Mouse (Mus musculus) kidney, adult 8-10 months (tissue): ENCODE measurements around the gene Egfl8.

ENCODE experiments used
- DNase-seq, 2 experiments: peaks; one replicate each; pipeline ENCODE4 v3.0.0; 2022

Gene Egfl8

DNA sequence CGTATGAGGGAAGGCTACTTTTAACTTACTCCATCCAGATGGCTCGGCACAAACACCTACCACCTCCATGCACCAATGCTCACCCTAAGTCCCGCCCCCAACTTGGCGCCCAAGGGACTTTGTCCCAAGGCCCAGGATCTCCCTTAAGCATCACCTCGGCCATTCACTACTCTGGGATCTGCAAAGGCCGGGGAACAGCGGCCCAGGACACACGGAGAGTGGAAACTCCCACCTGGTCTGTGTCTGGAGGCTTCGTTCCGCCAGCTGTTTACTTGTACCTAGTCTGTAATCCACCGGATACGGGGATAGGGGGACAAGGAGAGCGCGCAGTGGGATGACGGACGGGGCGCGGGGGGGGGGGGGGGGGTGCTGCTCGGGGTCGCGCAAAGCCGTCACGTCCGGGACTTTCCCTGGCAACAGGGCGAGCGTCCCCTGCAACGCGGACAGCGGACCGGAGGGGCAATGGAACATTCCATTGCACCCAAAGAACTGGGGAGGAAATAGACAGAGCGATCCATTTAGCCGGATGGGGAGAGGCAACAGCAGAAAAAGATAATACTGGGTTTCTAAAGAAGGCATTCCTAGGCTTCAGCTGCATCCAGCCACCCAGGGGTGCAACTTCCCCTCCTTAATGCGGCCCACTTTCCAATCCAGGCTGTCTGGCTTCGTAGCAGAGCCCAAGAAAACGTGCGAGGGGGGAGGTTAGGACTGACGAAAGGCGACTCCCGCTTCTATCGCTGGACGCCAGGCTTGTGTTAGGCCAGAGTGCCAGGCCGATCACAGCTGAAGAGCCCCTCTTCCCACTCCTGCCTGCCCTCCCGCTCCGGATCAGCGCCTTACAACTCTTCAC is 11.5 kb upstream of the Egfl8 start:
- peak; percentile 91 to 92 for DNase-seq

DNA sequence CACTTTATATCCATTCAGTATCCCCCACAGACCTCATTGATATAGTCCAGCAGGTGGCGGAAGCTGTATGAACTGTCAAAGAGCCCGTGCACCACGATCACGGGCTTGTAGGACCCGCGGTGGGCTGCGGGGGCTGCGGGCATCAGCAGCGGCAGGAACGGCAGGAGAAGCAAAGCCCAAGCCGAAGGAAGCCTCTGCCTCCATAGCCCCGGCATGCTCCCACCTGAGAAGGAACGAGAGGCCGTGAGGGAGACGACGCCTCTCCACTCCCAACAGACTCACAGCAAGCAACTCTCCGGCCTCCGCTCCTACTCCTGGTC is 11.0 kb upstream of the Egfl8 start:
- DNase-seq = no peak

DNA sequence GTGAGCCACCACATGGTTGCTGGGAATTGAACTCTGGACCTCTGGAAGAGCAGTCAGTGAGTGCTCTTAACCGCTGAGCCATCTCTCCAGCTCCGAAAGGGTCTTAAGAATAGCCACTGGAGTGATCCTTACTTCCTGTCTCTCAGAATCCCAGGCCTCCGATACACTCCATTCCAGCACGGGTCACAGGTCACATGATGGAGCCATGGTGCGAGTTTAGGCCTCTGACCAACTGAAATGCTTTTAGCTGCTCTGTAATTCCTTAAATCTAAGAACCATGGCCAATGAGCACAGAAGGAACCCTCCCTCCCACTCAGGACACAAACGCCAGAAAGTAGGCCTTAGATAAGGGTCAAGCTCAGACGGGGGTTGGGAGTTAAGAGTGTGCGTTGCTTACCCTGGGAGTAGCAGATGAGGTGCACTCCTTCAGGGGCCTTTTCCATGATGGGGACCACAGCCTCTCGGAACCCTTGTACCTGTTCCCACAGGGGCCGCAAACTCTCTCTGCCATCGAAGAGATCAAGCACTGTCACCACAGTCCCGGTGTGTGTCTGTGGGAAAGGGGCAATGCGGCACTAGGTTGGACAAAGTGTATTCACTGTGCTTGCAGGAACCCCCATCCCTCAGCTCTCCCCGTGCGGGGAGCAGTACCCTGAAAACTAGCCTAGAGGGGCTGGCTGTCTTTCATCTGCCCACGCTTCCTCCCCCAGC is 10.4 kb upstream of the Egfl8 start:
- DNase-seq = no peak

- DNase-seq = no peak
Measured at GRCm38 (mm10) chr17:34624981-34625380, 9.2 kb upstream of the Egfl8 start.

DNA sequence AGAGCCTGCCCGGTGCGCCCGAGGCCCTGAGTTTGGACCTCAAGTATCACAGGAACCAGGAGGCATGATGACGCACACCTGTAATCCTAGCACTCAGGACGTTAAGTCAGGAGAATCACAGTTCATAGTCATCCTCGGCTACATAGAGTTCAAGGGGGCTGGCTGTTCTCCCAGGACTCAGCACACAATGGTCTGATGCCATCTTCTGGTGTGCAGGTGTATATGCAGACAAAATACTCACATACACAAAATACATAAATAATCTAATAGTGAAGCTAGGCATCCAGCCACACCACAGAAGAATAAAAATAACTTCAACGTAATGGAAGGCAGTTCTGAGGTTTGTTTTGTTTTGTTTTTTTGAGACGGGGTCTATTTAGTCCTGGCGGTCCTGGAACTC is 7.4 kb upstream of the Egfl8 start:
- no peak for DNase-seq

- no peak for DNase-seq
Measured at GRCm38 (mm10) chr17:34621006-34621405, 5.2 kb upstream of the Egfl8 start.

DNA sequence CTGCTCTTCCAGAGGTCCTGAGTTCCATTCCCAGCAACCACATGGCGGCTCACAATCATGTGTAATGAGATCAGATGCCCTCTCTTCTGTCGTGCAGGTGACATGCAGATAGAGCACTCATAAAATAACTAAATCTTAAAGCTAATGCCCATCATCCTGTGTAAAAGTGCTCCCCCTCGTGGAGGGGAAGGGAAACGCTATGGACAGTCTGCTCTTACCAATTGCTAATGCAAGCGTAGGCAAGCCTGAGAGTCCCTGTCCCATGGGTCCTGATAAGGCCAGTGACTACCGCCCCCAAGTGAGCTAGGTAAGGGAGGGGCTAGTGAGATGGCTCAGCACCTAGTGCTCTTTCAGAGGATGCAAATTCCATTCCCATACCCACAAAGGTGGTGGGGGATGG is 3.2 kb upstream of the Egfl8 start:
- peak; percentile 59 to 80 for DNase-seq

DNA sequence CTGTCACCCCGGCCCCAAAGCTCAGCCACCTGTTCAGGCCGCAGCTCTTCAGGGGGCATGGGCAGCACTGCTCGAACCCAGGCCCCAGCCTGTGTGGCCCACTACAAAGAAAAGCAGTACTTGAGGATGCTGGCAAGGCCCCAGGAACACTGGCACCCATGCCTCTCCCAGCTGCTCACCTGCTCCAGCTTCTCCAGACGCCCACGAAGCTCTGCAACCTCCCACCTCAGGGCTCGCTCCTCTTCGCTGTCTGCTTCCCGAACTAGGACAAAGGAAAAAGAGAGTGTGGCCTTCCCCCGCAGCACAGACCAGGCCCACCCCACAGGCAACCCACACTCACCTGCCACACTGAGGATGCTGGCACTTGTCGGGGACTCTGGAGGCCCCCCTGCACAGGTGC is 1.9 kb downstream of the Egfl8 start:
- DNase-seq = no peak

DNA sequence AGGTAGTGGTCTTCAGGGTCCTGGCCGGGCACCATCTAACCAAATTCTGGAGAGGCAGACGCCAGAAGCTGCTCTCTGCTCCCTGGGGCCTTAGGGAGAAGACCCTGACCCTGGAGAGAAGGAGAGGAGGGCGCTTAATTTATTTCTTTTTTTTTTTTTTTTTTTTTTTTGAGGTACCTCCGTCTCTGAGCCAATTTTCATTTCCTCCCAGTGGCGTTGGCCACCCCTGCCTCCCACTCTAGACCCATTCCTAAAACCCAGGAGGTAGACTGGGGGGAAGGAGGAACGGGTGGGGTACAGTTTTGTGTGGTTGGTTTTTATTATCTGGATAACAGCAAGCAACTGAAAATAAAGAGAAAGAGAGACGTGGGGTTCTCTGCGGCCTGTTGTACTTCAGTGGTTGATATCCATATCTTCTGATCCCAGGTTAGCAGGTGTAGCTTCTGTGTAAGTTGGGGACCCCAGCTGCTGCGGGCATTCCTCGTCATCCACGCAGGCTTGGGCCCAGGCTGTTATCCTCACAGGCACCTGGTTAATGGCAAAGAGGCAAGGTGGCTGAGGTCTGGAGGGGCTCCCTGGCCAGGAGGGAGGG is 2.6 kb downstream of the Egfl8 start:
- no peak for DNase-seq

DNA sequence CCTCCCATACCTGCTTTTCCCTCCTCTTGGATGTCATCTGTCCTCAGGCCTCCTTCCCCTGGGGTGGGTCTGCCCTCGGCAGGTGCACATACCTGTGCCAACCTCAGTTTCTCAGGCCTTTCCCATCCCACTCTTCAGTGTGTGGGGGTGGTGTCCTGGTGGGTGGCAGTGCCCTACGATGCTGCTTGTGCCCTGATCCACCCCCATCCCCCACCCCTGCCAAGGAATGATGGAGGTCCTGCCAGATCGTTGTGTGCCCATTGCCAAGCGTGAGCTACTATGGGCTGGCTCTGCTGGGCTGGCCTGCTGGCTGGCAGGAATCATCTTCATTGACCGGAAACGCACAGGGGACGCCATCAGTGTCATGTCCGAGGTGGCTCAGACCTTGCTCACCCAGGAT is 4.7 kb downstream of the Egfl8 start:
- DNase-seq = no peak

DNA sequence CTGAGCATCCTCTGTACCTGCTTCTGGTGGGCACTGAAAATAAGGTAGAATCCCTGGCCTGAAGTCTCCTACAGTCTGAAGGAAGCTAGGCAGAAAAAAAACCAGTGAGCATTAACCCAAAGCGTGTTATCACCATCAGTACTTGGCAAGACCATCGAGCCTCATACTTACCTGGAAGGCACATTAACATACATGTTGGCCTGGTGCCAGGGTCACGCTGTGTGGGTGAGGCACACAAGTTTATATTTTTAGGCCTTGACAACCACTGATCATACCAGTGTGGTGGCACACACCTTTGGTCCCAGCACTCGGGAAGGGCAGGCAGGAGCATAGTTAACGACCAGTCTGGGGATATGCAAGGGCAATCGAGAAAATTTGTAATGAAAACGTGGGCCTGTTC is 7.8 kb downstream of the Egfl8 start:
- no peak for DNase-seq

- DNase-seq = no peak
Measured at GRCm38 (mm10) chr17:34606186-34607039, 9.4 kb downstream of the Egfl8 start.

- DNase-seq = peak; percentile 96 to 98
Measured at GRCm38 (mm10) chr17:34605609-34606008, 10.2 kb downstream of the Egfl8 start.

DNA sequence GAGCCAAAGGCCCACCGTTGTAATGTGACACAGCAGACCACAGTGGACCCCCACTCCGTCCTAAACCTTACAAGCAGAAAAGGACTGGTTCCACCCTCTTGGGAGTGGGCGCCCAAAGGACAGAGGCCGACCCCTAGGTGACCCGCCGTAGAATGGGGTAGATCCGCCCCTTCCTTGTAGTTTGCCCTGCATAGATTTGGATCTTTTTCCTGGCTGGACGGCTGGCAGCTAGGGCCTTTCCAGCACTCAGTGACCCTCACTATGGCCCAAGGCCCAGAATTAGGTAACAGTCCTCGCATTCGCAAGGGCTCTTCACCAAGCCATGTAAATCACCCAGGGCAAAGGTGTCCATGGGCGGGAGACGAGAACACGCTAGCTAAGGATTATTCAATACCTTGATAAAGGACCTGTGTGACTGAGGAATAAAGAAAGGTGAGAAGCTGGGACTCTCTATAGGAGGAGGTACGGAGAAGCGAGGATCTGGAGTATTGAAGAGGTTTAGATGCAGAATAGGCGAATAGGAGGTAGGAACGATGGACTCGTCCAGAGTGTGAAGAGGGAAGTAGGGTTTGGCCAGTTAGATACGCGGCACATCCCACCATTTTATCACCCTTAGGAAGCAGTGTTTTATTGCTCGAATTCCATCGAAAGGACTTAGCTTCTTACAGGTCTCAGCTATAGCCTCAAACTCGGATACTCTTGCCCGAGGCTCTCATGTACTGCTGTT is 11.1 kb downstream of the Egfl8 start:
- DNase-seq = peak; percentile 84 to 90

DNA sequence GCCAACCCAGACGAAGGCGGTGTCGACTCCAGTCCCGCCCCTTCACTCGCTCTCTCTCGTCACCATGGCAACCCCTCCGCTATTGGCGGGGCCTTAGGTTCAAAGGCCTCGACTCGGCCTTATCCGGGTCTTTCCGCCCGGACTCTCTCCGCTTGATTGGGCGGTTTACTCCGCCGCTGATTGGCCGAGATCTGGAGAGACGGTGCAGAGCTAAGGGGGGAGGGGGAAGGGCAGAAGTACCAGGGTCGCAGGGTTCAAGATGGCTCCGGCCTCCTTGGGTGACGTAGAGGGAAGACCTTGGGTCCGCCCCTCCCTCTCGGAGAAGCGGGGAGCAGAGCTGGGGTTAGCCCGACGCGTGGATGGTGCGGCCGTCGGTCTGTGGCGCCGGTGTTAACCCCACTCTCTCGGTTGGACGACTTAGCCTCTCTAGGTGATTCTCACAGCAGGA is 11.7 kb downstream of the Egfl8 start, which contains the start of gene Agpat1:
Gene Agpat1 (plus strand): TSS at position 202 of the 448 bp plus-strand sequence.
- DNase-seq = peak; percentile 99 to 100

GRCm38 (mm10) chr17:34603375-34604060 is 12.3 kb downstream of the Egfl8 start, which contains the start of gene Rnf5:
TSS of gene Rnf5 (minus strand) at chr17:34603690.
- DNase-seq = peak; percentile 100

GRCm38 (mm10) chr17:34601796-34602195 is 14.0 kb downstream of the Egfl8 start:
- no peak for DNase-seq

- DNase-seq = no peak
Measured at GRCm38 (mm10) chr17:34599891-34600290, 15.9 kb downstream of the Egfl8 start.

DNA sequence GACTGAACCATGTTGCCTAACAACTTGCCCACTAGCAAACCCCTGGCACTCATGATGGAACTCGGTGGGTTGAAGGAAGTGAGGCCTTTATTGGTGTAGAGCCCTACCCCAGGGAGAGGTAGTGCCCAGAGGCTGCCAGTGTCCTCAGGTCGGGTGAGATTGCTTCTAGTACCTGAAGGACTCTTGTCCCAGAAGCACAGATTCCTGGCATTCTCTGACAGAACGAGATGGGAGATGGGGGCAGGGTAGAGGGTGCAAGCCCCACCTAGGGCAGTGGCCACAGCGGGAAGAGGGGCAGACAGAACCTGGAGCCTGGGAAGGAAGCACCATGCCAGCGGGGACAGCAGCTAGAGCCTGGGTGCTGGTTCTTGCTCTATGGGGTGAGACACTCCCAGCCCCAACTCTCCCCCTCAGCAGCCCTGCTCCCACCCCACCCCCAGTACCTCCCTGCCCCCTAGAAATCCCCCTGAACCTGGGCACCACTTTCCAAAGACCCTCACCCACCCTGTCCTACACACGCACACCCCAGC is 18.1 kb downstream of the Egfl8 start, which contains the start of gene Ager:
Gene Ager (plus strand): TSS at position 297 of the 530 bp plus-strand sequence.
- no peak for DNase-seq

GRCm38 (mm10) chr17:34596098-34596497 is 19.7 kb downstream of the Egfl8 start:
- no peak for DNase-seq
